Mouse (Mus musculus): ENCODE results near the gene Ccnjl. TPM values are rescaled to one million over a fixed set of nuclear protein-coding genes. Genes with fewer than 3 reads are reported as not detected.
A peak's percentile ranks its signal among the peaks of the same experiment; 100 is the strongest.

Ccnjl gene
- total RNA-seq, 2 experiments from 2014 or later: 0.17 to 0.37 TPM

- ATAC-seq (replicated peaks; ENCODE audit: poor library complexity): no peak
These were observed 89.3 kb downstream of the Ccnjl start for GRCm38 (mm10) chr11:43617924-43618323.

- no peak for ATAC-seq (replicated peaks; ENCODE audit: poor library complexity)
These were observed 89.8 kb downstream of the Ccnjl start for GRCm38 (mm10) chr11:43618403-43618802.

- ATAC-seq (replicated peaks; ENCODE audit: poor library complexity): no peak
These were observed 93.2 kb downstream of the Ccnjl start for GRCm38 (mm10) chr11:43621769-43622168.

GRCm38 (mm10) chr11:43624341-43624740 is 95.8 kb downstream of the Ccnjl start:
- no peak for ATAC-seq (replicated peaks; ENCODE audit: poor library complexity)

DNA sequence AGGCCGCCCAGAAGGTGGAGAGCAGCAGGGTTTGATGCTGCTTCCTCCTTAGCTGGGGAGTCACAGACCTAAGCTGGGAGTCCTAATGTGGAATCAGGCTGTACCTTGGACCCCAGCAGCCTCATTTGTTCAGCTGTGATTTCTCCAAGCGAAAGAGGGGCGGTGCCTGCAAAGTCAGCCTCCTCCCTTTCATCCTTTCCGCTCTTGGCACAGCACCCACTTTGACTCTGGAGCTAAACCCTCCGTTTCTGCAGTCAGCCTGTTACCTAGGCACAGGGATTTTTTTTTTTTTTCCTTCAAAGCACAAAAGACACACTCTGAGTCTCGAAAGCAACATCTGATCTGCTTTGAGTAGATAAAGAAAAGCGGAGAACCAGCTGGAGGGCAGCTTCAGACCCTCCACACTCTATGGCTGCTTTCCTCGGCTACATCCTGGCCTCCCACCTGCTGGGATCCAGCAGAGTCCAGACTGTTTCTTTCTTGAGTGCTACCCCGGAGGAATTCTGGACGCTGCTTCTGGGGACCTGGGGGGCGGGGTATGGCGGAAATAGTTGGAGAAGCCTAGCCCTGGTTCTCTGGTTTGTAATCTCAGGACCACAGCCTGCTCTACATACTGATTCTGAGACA is 97.8 kb downstream of the Ccnjl start:
- ATAC-seq (replicated peaks; ENCODE audit: poor library complexity): 0 out of 2 replicates have a peak, but pooled peaks have one; percentile 17

DNA sequence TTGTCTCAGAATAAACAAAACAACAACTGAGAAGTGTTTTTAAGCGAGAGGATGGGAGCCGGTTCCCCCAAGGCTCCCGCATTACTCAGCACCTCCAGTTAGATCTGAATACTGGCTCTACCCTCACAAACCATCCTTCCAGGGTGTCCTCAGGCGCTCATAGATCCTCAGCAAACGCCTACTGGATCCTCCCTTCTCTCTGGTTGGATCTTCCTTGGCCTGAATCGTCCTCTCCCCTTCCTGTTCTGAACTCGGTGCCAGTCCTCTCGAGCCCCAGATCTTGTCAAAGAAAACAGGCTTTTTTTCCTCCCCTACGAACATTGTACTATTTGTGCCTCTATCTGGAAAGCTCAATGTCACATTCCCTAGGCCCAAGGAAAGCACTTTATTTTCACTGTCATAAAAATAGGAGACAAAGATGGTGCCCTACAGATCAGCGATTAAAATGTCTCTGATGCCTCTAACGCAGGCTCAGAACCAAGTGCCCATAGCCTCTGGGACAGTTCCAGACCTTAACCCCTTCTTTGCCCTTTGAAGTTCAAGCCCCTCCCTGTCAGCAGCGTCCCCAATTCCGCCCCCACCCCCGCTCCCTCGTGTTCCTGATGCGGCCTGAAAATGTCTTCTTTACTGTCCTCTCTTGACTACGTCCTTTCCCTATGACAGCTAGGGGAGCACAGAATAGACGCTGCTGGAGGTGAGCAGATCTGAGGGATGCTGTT is 98.5 kb downstream of the Ccnjl start:
- no peak for ATAC-seq (replicated peaks; ENCODE audit: poor library complexity)

DNA sequence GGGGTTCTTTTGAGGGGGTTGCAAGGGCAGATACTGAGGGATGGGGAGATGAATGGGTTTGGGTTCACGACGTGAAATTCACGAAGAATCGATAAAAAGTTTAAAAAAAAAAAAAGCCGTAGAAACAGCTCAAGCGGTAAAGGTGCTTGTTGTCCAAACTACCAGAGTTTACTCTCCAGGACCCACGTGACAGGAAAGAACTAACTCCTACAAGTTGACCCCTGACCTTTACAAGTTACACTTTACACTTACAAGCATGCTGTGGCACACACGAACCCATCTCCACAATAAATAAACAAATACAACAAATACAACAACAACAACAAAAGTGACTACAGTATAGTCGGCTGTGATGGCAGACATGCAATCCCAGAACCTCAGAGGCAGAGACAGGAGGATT is 103.1 kb downstream of the Ccnjl start:
- no peak for ATAC-seq (replicated peaks; ENCODE audit: poor library complexity)

- ATAC-seq (replicated peaks; ENCODE audit: poor library complexity): peak; percentile 89
These were observed 104.0 kb downstream of the Ccnjl start for GRCm38 (mm10) chr11:43632566-43632965.

DNA sequence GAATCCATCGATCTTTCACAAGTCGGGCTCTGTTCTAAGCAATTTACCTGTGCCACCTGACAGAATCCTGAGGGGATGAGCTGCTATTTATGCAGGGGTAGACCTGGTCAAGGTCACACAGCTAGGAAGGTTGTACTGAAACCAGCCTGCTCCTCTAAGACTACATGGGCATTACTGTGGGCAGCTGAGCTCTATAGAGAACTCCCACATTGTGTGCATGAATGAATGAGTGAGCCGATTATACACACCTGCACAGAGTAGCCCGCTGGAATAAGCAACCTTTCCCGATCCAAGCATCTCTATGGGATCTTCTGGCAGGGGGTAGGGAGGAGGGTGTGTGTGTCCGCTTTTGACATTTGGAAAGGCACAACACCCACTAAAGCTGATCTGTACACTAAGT is 104.6 kb downstream of the Ccnjl start:
- ATAC-seq (replicated peaks; ENCODE audit: poor library complexity): no peak

DNA sequence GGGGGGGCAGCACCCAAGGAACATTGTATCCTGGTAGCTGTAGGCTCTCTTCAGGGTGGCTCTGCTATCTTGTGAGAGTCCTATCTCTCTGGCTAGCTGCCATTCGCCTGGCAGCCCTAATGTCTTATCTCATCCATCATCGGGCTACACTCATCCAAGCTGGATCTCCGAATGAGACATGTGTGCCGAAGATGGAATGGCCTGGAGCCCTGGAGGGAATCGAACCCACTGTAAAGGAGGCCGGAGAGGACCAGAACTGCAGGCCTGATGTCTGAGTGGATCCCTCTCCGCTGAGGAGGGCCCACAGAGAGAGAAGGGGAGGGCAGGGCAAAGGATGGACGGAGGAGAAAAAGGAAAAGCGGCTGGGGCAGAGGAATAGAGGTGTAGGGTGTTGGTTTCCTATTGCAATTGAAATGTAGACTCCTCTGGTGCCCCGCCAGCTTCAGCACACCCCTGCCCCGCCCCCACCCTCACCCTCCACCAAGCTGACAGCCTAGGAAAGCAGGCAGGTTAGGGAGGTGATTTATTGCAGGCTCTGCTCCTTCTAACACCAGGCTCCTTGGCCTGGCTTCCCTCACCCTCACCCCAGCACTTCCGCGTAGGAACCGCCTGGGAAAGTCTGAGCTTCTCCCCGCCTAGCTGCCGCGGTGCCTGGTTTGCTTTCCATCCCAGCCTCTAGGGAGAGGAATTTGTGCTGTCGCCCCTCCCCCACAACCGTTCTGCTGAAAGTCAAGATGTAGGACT is 105.2 kb downstream of the Ccnjl start:
- peak; percentile 51 for ATAC-seq (replicated peaks; ENCODE audit: poor library complexity)

Other genes with a start within 250 kb of the Ccnjl start
- gene Pttg1, start 102.5 kb upstream of the Ccnjl start, total RNA-seq (2015): 47.0 and 54.2 TPM in 2 replicates
- 47.9 and 52.5 TPM in 2 replicates for gene Pttg1, start 102.5 kb upstream of the Ccnjl start, total RNA-seq (2017)
- gene Slu7, start 95.0 kb upstream of the Ccnjl start, total RNA-seq (2015): 27.5 and 30.5 TPM in 2 replicates
- 66.0 and 73.7 TPM in 2 replicates for gene Slu7, start 95.0 kb upstream of the Ccnjl start, total RNA-seq (2017)
- not detected in 2 replicates for gene C1qtnf2, start 54.5 kb upstream of the Ccnjl start, total RNA-seq (2015)
- not detected in 2 replicates for gene C1qtnf2, start 54.5 kb upstream of the Ccnjl start, total RNA-seq (2017)
- not detected in 2 replicates for gene 4933415A04Rik, start 58.3 kb downstream of the Ccnjl start, total RNA-seq (2015)
- gene 4933415A04Rik, start 58.3 kb downstream of the Ccnjl start, total RNA-seq (2017): not detected in 2 replicates
- gene Fabp6, start 72.8 kb downstream of the Ccnjl start, total RNA-seq (2015): not detected in 2 replicates
- gene Fabp6, start 72.8 kb downstream of the Ccnjl start, total RNA-seq (2017): not detected in 2 replicates
- gene Pwwp2a, start 153.2 kb downstream of the Ccnjl start, total RNA-seq (2015): 44.5 and 46.9 TPM in 2 replicates
- gene Pwwp2a, start 153.2 kb downstream of the Ccnjl start, total RNA-seq (2017): 27.8 and 39.3 TPM in 2 replicates
- gene Ttc1, start 219.2 kb downstream of the Ccnjl start, total RNA-seq (2015): 46.9 and 49.7 TPM in 2 replicates
- gene Ttc1, start 219.2 kb downstream of the Ccnjl start, total RNA-seq (2017): 60.1 and 73.4 TPM in 2 replicates